Mouse (Mus musculus) mesoderm, embryonic 11.5 days (tissue): ENCODE results near the gene Zfp750.

Source experiments
- DNase-seq: peaks from one replicate; pipeline ENCODE4 v3.0.0-alpha.2; 2012; ENCODE audit warnings: low read depth, low spot score

The Zfp750 gene

DNA sequence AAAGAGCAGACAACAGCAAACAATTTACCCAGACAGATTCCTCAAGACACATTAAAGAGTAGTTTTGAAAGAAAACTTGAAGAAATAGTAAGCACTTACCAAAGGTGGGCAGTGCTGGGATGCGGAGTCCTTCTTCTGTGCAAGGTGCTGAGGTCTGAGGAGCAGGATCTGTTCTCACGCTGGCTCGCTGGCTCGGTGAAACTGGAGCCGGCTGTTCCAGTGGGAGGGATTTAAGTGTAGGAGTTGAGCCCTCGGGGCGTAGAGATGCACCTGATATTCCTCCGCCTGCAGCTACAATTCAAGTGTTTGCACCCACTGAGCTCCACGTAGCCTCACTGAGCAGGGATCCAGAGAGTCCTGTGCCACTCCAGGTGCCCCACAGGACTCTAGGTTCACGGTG lies at the start of gene Zfp750:
TSS of gene Zfp750 (minus strand) at position 203 of the 400 bp plus-strand sequence.
- DNase-seq = peak; percentile 12

DNA sequence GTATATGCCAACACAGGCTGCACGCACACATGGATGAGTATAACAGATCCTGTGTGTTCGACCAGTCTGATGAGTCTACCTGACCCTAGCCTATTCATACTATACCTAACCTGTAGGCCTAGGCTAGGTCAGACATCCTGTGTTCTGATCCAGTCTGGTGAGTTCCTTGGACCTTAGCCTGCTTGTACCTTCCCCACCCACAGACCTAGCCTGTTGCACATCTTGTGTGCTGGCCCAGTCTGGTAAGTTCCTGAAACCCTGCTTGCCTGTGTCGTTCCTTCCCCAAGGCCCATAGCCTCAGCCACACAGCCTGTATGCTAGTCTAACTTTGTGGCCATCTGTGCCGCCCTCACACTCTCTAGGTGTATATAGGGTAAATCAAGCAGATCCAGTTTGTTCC lies 45.1 kb upstream of the Zfp750 start:
- no peak for DNase-seq

DNA sequence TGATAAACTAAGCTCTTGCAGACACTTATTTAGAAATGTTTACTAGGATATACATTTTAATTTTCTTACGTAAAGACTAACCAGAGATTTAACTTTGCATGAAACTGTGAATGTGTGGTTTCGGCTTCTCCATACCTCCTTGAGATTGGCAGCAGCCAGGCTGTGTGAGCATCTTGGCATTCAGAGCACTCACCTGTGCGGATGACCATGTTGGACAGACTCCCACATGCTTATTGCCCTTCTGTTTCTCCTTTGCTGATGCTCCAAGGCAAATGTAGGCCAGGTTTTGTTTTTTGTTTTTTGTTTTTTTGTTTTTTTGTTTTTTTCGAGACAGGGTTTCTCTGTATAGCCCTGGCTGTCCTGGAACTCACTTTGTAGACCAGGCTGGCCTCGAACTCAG lies 44.2 kb upstream of the Zfp750 start:
- DNase-seq = no peak

DNA sequence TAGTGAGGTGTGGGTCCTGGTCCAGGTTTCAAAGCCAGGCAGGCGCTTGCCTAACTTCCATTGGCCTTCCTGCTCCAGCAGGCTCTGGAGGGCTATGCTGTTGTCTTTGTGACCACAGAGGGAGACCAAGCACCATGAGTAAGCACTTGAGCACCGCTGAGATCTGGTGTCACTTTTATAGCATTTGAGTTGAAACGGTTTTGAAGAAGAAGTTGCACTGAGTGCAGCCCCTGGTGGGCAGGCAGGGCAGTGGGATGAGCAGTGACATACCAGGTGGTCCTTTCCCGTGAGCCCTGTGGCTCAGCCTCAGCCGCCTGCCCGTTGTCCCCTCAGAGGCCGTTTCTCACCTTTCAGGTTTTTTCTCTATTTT lies 41.1 kb upstream of the Zfp750 start:
- no peak for DNase-seq

DNA sequence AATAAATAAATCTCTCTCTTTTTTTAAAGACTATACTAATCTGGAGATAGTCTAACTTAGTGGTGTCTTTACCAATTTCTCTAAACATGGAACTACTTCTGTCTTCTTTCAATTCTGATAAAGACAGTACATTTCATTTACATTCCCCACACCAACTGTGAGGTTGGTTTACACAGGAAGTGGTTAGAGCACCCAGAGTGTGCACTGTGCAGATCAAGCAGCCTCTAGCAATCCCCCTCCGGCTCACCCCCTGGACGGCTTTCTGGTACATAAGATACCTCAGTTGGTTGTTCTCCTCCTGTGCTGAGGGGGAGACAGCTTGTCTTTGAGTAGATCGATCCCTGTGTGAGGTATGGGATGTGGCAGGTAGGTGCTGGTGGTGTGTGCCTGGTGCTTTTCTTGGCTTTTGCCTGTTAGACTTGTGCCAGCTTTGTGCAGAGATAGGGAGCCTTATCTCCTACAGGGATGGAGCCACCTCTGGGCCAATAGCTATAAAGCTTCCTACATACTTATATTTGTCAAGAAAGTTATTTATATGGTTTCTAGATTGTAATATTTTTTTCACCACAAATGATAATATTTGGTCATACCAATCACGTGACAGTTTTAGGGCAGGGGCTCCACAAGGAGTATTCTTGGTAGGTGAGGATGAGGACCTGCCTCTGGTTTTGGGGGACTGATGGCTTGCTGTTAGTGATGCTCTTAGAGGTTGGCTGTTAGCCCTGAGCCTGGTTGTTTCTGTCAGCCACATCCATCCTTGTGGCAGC lies 40.6 kb upstream of the Zfp750 start:
- no peak for DNase-seq

DNA sequence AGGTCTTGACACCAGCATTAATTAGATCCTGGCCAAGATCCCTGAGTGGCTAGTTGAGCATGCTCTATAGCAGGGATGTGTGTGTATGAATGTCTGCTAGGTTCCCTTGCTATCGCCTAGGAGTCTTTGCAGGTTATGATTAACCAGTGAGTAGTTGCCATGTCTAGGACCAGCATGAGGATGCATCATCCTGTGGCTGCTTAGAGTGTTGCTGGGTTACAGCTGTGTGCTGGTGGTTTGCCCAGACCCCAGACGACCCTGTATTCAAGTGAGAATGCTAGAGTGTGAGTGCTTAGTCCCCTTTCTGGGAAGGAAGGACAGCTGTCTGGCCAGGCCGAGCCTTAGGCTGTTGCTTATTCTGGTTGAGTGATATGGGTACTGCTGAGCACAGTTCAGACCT lies 39.4 kb upstream of the Zfp750 start:
- DNase-seq = no peak

DNA sequence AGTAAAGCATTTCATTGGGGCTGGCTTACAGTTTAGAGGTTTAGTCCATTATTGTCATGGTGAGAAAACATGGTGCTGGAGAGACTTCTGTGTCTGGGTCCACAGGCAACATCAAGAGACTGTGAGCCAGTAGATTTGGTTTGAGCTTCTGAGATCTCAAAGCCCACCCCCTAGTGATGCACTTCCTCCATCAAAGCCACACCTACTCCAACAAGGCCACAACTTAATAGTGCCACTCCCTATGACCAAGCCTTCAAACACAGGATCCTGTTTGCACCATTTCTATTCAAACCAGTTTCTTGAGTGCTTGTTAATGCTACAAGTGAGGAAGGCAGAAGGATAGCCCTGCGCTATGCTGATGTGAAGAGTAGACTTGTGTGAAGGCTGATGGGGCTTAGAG lies 38.8 kb upstream of the Zfp750 start:
- no peak for DNase-seq

DNA sequence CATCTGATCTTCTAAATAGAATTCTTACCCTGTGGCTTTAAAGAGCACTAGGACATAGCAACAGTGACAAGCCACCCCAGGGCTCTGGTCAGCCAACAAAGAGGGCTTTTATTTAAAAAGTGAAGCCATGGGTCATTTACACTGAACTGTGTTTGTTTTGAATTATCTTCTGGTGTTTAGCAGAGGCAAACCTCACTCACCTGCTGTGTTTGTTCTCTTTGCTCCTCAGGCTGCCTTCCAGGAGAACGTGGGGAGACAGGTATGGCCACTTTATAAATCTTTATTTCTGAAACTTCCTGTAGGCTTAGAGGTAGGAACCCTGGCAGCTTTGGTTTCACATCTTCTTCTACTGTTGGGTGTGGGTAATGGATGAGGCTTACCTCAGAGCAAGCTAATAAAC lies 37.6 kb upstream of the Zfp750 start:
- no peak for DNase-seq

DNA sequence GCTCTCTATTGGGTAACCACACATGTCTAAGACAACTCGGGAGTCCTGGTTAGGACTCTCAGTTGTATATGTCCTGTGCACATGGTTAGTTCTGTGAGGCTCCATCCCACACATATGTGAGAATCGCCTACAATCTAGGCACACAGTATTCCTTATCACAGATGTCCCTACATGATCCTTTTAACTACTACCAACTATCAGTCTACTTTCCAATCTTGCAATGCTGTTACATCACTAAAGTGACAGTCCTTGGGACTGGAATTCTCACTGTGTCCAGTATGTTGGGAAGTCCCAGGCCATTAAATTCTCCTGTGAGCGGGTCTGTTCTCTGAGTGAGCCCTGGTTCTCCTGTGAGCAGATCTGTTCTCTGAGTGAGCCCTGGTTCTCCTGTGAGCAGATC lies 34.3 kb upstream of the Zfp750 start:
- no peak for DNase-seq

DNA sequence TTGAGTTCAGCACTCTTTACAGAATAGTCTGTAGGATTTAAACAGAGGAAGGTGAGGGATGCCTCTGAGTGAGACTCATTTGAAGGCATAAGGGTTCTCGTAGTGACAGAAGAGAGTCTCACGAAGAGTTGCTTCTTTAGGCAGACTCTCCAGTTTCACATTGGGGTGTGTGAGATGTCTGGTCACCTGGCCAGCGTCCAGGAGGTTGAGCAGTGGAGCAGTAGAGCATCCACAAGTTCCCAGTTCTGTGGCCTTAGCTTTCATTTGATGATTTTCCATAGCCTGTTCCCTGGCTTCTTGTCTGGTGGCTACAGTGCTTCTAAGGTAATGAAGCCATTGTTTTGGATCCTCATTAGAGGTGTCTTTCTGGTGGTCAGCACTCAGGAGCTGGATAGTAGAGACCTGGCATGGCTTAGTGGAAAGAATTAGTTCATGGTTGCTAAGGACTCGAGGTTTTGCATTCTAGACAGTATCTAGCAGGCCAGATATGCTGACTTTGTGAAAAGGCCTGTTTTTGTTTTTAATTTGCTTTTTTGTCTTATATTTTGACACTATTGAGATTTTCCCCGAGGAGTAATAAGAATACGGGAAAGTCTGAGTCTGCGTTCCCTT lies 33.8 kb upstream of the Zfp750 start:
- no peak for DNase-seq

DNA sequence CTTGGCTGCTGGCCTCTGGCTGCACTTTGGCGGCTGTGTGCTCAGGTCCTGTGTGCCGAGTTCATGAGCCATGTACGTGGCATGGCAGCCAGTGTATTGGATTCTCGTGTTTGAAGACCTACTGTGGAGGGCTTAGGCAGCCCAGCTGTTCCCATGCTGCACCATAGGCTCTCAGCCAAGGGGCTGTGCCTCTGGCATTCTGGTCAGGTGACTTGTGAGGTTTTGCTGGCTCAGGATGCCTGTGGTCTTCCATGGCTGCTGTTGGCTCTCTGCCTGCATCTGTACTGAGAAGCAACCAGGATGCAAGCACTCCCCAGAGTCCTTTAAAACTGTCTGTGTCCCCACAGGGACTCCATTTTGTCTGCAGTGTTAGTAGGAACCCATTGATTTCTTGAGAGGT lies 33.0 kb upstream of the Zfp750 start:
- no peak for DNase-seq

DNA sequence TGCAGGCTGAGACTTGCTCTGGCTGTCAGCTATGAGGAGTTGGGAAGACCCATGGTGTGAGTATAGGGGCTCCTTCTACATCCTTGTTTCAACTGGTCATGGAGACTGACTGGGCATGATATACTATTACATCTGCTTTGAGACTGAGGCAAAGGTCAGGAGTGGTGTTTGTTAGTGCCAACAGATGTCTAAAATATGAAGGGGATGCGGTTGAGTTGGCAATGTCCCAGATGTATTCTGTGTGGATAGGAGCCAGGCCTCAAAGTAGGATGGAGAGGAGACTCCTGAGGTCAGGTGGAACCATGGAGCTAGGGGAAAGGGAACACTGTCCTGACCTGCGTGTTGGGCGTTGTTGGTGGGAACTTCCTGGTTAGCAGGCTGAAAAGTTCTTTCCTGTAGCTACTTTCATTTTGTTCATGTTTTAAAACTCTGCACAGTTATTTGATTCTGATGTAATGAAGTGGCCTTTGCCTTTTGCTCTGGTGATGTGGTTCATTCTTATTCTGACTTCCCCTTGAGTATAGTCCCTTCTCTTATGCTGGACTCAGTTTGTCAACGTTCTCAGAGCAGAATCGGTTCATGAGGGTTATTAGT lies 32.2 kb upstream of the Zfp750 start:
- DNase-seq = no peak

DNA sequence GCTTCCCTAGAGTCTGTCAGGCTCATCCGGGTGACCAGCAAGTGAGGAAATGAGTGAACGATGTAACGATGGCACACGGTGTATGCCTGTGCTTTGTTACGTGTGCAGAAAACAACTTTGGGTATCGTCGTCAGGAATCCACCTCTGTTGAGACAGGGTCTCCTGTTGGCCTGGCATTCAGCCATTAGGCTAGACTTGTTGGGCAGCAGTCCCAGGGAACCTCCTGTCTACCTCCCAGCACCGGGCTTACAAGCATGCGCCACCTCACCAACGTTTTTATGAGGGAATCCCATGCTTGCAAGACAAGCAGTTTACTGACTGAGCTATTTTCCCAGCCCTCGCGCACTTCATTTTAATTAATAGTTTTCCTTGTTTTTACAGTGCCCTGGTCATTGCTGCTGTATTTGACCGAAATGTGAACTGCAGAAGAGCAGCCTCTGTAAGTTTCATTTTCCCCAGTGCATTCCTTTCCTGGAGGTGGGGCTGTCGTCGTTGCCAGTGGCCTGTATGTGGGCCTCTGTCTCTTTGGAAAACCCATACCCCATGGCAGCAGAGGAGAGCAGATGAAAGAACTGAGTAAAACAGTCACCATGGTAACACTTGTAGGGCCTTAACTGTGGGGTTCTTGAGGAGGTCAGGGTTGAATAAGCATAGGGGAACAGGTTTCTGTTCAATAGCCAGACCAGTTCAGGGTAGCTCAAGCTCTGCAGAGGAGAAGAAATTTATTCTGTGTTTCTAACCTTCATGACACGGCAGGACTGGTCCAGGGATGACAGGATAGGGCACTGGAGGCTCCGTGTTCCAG lies 30.9 kb upstream of the Zfp750 start:
- no peak for DNase-seq

DNA sequence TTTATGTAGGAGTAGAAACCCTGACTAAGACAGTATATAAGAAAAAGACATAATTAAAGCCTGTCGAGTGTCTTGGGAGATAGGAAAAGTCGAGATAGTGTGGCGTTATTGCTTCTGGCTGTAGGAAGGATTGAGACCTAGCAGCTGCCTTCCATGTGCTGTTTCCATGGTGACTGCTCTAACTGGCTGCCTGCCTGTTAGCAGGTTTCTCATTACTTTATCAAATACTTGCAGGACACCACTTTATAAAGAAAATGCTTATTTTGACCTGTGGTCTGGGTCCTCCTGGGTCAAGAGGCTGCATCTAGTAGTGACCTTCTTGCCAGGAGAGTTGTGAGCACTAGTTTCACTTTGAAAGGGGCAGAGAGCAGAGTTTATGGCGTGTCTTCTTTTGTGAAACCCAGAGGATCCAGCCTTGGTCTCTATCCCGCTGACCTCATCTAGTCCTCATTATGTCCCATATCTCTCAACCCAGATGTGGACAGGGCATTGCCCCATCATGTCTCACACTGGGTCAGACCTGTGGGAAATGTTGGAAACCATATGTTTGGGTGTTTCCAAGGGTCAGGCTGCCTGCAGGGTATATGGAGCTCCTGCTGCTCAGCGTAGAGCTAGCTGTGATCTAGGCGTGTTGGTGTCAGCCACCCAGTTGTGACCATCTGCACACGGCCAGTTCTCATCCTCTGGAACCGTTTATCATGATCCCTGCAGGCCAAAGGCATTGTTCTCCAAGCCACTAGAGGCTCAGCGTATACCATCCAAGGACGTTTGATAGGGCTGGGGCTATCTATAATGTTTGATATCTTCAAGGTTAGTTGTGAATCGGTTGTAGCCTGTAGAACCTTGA lies 30.1 kb upstream of the Zfp750 start:
- no peak for DNase-seq

DNA sequence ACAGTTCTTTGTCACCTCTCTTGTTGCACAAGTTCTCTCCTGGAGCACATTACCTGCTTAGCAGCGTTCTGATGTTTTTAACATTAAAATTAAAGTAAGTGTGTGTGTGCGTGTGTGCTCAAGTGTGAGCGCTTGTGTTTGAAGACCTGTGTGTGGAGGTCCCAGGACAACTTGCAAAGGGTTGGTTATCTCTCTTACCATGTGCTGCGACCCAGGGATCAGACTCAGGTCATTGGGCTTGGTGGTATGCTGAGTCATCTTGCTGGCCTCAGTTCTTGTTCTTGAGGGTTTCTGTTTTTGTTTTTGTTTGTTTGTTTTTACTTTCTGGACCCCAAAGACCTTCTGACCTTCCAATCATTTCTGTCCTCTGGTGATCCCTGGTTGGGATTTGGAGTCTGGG lies 28.8 kb upstream of the Zfp750 start:
- no peak for DNase-seq

DNA sequence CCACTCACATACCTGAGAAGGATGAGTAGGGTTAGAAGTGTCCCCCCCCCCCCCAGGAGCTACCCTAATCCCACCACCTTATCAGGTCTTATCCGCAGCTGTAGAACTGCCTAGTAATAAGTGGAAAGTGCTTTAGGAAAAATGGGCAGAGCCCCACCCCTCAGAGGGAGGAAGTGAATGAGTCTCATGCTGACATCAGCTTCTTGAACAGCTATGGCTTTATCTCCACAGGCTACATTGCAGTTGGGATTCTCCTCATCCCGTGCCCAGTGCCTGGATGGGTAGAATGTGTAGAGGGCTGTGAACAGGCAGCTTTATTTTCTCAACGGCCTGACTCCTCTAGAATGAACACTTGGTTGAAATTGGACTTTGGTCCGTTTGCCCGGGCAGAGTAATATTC lies 28.1 kb upstream of the Zfp750 start:
- no peak for DNase-seq

DNA sequence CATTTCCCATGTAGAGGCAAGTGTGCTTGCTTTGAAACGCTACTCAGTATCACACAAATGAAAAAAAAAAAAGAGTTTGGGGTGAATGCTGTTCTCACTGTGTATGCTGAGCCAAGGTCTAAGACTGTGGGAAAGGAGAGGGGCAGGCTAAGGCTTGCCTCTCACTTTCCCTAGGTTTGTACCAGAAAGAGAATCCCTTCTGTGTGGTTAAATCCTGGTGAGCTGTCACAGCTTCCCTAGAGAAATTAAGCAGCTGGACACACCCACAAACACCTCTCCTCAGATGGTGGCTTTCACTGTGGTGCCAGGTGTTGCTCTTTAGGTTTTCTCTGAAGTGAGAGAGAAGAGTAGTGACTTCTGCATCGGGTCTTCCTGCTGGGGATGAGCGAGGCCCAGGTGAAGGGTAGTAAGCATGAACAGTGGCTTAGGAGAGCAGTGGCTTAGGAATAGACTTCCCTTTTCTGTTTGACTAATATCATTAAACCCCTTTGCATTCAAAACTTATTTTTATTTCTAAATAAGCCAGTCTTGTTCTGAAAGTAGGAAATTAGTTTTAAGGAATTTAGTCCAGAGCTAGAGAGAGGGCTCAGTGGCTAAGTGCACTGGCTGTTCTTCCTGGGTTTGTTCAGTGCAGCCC lies 26.4 kb upstream of the Zfp750 start:
- no peak for DNase-seq

DNA sequence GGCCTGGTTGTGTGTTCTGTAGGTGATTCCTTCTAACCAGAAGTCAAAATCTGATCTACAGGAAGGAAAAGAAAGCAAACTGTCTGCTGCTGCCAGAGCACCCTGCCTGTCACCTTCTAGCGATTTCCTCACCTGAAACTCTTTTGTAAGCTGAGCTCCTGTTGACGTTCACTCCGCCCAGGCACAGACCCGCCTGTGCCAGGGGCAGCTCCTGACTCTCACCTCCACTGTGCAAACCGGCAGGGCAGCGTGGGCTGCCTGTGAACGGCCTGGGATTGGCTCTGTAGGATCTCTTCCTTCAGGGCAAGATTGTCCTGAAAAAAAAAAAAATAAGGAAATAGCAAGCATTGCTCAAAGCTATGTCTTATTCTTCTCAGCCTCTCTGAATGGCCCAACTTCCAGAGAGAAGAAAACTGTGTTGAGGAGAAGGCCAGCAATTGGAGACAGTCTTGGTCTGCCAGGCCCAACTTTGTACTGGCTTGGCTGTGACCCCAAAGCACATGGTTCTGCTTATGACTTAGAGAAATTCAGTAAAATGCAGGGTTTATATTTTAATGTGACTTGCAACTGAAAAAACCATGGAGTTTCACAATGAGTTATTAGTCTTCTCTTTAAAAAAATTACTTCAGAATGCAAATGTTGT lies 25.7 kb upstream of the Zfp750 start:
- no peak for DNase-seq

DNA sequence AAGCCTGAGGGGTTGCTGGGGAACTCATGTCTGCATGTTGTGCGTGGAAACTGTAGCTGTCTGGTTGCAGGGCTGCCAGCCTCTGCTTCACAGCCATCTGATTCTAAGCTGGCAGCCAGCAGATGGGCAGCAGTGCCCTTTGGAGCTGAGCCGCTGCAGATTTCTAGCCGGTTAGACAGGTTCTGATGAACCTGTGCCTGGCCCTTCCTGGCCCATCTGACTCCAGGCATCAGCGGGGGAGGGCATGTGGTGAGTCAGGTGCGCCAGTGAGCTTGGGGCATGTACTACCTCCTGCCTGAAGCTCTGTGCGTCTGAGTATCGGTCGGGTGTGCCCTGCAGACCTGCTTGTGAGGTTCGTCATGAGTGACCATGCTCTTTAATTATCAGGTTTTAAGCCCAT lies 24.8 kb upstream of the Zfp750 start:
- DNase-seq = no peak

DNA sequence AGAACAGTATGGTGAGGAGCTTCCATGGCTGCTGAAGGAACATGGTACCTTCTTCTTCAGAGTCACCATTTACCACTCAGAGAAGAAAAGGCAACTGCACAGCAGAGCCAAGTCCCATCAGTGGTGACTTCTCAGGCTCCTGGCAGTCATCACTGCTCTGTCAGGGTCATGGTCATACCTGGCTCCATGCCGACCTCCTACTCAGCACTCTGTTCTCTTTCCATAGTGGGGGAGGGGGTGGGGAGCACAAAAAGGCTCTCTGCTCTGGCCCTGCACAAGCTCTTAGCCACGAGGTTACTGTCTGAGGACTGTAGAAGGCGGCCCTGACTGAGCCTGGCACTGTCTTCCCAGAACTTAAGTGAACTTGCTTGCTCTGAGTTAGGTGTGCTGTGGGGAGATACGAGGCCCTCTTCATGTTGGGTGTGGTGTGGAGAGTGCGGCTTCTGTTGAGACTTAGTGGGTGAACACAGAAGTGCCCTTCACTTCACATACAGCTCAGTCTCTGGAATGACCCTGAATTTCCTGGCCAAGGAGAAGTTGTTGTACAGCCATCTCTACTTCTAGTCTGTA lies 24.2 kb upstream of the Zfp750 start:
- DNase-seq = no peak
